Mouse (Mus musculus): ENCODE results near the gene D1Pas1. TPM values are rescaled to one million over a fixed set of nuclear protein-coding genes. Genes with fewer than 3 reads are reported as not detected.

Gene D1Pas1
- polyA plus RNA-seq (2015; fragmentation: Nextera tagmentation; extraction: Ambion mirVana): not detected in 2 replicates

DNA sequence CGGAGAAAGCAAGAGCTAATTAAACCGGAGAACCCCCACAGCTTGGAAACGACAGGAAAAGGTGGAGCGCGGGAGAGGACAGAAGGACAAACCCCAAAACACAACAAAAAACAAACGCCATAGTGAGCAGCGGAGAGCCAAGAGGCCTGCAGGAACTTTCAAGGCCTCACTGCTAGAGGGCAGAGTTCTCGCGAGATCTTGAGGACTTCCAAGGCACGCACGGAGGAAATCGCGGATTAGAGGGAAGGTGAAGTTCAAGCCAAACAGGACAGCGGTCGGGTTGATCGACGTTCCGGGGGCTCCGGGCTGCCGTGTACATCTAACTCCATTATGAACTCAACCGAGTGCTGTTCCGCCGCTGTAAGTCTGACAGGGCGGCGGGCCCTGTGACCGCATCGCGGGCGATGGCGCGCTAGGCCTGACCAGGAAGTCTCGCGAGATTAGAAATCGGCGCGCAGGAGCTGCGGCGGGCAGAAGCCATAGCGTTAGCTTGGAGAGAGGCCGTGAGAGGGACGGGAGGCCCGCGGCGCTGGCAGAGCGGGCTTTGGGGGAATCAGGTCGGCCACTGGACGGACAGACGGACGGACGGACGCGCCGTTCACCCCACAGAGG is at the start of gene D1Pas1:
Gene D1Pas1, plus strand, starts transcription at position 216 of the 612 bp plus-strand sequence.
- Histone ChIP-seq H3K4me2 (no peak within 1 kb of the TSS), H3K36me3 (replicated peaks) (no peaks in the 10 kb centered on the region), H3K27ac (replicated peaks) (no peak within 1 kb of the TSS), H3K4me1 (replicated peaks) (no peaks in the 10 kb centered on the region), H3K27me3 (no peaks in the 10 kb centered on the region), H3K4me3 (replicated peaks) (no peak within 1 kb of the TSS), H3K9ac (no peak within 1 kb of the TSS), H3K9me3 (replicated peaks) (peaks cover 9% of the 10 kb centered on the region; the same call in 1 of the 2 replicates)
- ATAC-seq (ENCODE audit: insufficient read depth): no peak
- WGBS (ENCODE audit: insufficient replicate concordance): 72% methylated on average over 53 of the region's 53 CpGs

DNA sequence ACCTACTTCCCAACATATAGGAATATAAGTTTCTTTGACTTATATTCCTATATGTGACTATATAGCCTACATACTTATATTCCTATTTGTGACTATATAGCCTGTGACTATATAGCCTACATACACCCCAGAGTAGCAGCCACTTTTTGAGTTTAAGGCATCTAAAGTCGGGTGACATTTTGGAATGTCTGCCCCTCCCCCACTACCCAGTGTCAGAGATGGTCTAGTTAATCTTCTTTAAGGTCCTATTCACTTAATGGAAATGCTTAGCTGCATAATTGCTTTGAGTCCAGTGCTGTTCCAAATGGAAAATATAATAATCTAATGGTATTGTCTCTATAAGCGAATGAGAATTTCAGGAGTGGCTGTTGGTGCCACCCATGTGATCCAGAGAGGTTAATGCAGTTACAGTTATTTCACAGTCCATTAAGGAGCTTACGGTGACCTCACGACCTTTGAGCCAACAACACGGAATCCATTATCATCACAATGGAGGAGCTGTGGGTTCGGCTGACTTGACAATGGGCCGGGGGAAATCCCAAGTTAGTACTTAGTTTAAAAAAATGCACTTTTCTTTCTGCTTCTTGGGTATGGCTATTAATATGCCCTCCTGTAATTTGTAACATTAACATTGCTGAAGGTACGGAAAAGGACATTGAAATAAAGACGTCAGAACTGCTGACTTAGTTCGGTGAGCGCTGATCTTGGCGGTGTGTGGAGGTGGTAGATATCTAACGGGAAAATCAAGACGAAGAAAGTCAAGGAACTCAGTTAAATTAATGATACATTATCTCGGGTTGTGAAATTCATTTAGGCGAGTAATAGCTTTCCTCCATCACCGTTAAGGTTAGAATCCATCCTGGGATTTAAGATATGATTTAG is 44.5 kb upstream of the D1Pas1 start:
- no peak overlapping the region for H3K4me2 ChIP-seq
- H3K9me3 ChIP-seq (replicated peaks): no peaks in the 10 kb centered on the region
- H3K27ac ChIP-seq (replicated peaks): no peak overlapping the region
- H3K4me1 ChIP-seq (replicated peaks): no peaks in the 10 kb centered on the region
- no peak overlapping the region for H3K9ac ChIP-seq
- ATAC-seq (ENCODE audit: insufficient read depth): no peak
- WGBS (ENCODE audit: insufficient replicate concordance): 52% methylated on average over 17 of the region's 17 CpGs
- no peak overlapping the region for H3K4me3 ChIP-seq (replicated peaks)
- H3K36me3 ChIP-seq (replicated peaks): no peaks in the 10 kb centered on the region
- no peaks in the 10 kb centered on the region for H3K27me3 ChIP-seq

DNA sequence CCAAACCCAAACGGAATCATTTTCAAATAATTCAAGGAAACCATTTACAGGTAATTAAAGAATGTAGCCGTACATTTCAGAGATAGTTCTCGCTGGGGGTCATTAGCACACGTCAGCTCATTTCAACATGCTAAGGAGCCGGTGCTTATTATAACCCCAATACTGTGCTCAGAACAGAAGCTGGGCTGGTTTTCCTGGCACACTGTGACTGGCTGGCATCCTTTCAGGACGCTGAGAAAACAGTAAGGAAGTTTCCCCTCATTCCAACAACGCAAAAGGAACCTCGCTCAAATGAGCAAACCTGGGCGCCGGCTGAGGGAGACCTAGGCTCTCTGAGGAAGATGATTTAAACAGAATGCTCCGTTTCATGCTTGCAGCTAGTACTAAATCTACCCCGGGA is 43.2 kb upstream of the D1Pas1 start:
- Histone ChIP-seq H3K27me3 (no peaks in the 10 kb centered on the region), H3K9ac (no peak overlapping the region), H3K36me3 (replicated peaks) (no peaks in the 10 kb centered on the region), H3K4me3 (replicated peaks) (no peak overlapping the region), H3K9me3 (replicated peaks) (no peaks in the 10 kb centered on the region), H3K4me2 (no peak overlapping the region), H3K4me1 (replicated peaks) (no peaks in the 10 kb centered on the region), H3K27ac (replicated peaks) (no peak overlapping the region)
- ATAC-seq (ENCODE audit: insufficient read depth): no peak
- 59% methylated on average over 12 of the region's 12 CpGs for WGBS (ENCODE audit: insufficient replicate concordance)

DNA sequence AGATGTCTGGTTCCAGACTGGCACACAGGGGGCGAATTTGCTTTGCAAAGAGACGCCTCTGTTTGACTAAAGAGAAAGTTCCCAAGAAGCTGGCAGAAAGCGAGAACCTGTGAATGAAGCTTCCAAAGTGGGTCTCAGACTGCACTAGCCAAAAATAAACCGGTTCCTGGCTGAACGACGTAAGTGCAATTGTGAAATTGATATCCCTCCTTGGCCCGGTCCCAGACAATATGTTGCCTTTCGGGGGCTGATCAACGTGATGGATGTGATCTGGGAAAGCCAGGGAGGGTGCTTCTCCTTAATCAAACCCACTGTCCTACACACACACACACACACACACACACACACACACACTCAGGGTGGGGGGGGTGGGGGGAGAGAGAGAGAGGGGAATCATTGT is 41.8 kb upstream of the D1Pas1 start:
- ATAC-seq (ENCODE audit: insufficient read depth): no peak
- H3K27me3 ChIP-seq: no peaks in the 10 kb centered on the region
- H3K9ac ChIP-seq: no peak overlapping the region
- no peak overlapping the region for H3K4me3 ChIP-seq (replicated peaks)
- no peaks in the 10 kb centered on the region for H3K4me1 ChIP-seq (replicated peaks)
- no peaks in the 10 kb centered on the region for H3K36me3 ChIP-seq (replicated peaks)
- no peak overlapping the region for H3K4me2 ChIP-seq
- WGBS (ENCODE audit: insufficient replicate concordance): 61% methylated on average over 9 of the region's 9 CpGs
- H3K9me3 ChIP-seq (replicated peaks): no peaks in the 10 kb centered on the region
- no peak overlapping the region for H3K27ac ChIP-seq (replicated peaks)

DNA sequence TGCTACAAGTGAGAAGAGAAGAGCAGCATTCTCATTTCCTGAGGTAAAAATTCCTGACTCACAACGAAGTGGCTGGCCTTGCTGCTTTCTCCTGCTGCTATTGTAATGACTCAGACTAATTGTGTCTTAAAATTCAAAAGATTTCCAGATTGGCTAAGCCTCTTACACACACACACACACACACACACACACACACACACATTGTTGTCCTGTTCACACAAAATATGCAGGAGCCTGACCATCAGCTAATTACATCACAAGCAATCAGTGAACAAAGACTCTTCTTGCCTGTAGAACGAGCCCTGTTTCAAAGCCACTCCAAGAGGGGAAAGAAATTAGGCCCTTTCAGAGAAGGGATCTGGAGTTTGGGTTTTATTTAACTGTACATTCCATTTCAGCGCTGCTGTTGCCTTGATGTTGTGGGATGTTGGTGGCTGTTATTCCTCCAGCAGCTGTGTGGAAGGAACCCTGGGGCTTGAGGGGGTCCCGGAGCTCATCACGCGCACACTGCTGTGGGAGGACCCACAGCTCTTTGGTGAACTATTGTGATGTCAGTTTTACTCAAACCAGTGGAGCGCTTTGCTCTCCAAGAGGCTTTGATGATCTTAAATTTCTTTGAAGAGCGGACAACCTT is 40.8 kb upstream of the D1Pas1 start:
- H3K4me2 ChIP-seq: no peak overlapping the region
- no peak overlapping the region for H3K9ac ChIP-seq
- H3K27me3 ChIP-seq: no peaks in the 10 kb centered on the region
- H3K27ac ChIP-seq (replicated peaks): no peak overlapping the region
- no peak for ATAC-seq (ENCODE audit: insufficient read depth)
- H3K36me3 ChIP-seq (replicated peaks): no peaks in the 10 kb centered on the region
- H3K4me3 ChIP-seq (replicated peaks): no peak overlapping the region
- no peaks in the 10 kb centered on the region for H3K4me1 ChIP-seq (replicated peaks)
- 60% methylated on average over 8 of the region's 8 CpGs for WGBS (ENCODE audit: insufficient replicate concordance)
- H3K9me3 ChIP-seq (replicated peaks): no peaks in the 10 kb centered on the region

DNA sequence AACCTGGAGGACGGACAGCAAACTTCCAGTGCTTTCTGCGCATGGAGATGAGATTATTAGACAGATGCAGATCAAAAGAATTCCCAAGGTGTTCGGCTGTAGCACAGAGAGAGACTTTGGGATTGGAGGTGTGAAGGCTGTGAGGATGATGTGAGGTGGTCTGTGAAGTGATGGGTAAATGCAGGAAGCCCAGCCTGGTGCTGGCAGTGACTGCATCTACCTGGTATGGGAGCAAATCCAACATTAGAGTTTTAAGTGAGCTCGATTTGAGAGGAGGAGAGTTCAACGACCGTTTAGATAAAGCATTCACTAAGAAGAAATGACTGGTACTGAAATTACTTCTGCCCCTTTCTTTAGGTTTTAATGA is 40.3 kb upstream of the D1Pas1 start:
- Histone ChIP-seq H3K4me2 (no peak overlapping the region), H3K27ac (replicated peaks) (no peak overlapping the region), H3K9ac (no peak overlapping the region), H3K4me3 (replicated peaks) (no peak overlapping the region), H3K4me1 (replicated peaks) (no peaks in the 10 kb centered on the region), H3K27me3 (no peaks in the 10 kb centered on the region), H3K9me3 (replicated peaks) (no peaks in the 10 kb centered on the region), H3K36me3 (replicated peaks) (no peaks in the 10 kb centered on the region)
- ATAC-seq (ENCODE audit: insufficient read depth): no peak
- 61% methylated on average over 6 of the region's 6 CpGs for WGBS (ENCODE audit: insufficient replicate concordance)

DNA sequence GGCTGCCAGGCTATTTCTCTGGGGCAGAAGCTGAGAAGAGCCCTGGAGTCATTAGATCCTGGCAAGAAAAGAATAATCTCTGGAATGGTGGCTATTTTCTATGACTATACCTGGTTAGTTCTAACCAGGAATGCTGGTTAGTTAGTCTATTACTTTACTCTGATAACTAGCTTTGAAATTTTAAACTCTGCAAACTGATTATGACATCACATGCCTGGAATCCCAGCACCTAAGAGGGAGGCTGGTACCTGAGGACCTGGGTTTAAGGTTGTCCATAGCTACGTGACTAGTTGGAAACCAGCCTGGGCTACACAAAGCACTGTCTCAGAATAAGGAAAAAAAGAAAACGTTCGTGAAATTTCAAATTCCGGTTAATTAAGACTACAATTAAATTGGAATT is 39.7 kb upstream of the D1Pas1 start:
- ATAC-seq (ENCODE audit: insufficient read depth): no peak
- no peaks in the 10 kb centered on the region for H3K9me3 ChIP-seq (replicated peaks)
- no peaks in the 10 kb centered on the region for H3K36me3 ChIP-seq (replicated peaks)
- no peak overlapping the region for H3K27ac ChIP-seq (replicated peaks)
- H3K4me2 ChIP-seq: no peak overlapping the region
- WGBS (ENCODE audit: insufficient replicate concordance): 43% methylated on average over 4 of the region's 4 CpGs
- no peak overlapping the region for H3K4me3 ChIP-seq (replicated peaks)
- H3K9ac ChIP-seq: no peak overlapping the region
- no peaks in the 10 kb centered on the region for H3K4me1 ChIP-seq (replicated peaks)
- no peaks in the 10 kb centered on the region for H3K27me3 ChIP-seq

DNA sequence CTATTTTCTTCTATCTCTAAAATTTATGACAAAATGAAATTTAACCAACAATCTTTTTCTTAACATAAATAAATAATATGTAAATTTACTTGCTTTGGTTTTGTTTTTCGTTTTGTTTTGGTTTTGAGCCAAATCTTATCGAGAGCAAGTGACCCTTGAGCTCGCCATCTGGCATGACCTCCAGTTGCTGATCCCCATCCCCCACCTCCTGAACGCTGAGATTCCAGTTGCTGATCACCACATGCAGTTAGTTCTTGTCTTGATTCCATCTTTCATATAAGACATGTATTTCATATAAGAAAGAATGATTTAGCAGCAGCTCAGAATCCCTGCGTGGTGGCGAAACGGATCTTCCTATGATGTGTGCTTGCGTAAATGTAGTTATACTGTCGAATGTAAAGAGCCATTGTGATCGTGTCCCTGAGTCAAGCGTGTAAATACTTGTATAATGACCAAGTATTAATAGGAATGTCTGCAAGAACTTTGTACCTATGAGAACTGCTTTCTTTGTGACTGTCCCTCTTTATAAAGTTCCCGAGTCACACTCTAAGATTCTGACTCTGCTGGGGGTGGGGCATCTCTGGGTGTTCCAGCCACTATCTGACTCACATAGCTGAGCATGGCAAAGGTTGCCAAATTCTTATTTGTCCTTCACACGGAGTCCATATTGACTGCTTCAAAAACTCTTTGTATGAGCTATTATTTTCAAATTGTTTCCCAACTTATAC is 36.9 kb upstream of the D1Pas1 start:
- Histone ChIP-seq H3K27ac (replicated peaks) (no peak overlapping the region), H3K4me2 (no peak overlapping the region), H3K4me3 (replicated peaks) (no peak overlapping the region), H3K27me3 (no peaks in the 10 kb centered on the region), H3K36me3 (replicated peaks) (no peaks in the 10 kb centered on the region), H3K9me3 (replicated peaks) (no peaks in the 10 kb centered on the region), H3K4me1 (replicated peaks) (no peaks in the 10 kb centered on the region), H3K9ac (no peak overlapping the region)
- 62% methylated on average over 13 of the region's 13 CpGs for WGBS (ENCODE audit: insufficient replicate concordance)
- ATAC-seq (ENCODE audit: insufficient read depth): no peak

DNA sequence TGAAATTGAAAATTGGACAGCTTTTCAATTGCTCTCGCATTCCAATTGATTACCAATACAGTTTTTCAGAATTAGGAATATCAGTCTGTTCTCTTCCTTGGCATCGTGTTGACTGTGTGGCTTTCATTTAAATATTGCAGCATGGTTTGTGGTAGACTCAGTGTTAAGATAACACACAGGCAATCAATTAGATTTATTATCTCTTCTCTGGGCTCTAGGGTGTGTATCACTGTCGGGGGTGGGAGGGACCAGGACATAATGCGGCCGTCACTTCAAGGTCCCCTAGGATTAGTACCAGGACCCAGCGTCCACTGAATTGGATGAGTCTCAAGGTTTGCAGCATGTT is 36.4 kb upstream of the D1Pas1 start:
- Histone ChIP-seq H3K27ac (replicated peaks) (no peak overlapping the region), H3K36me3 (replicated peaks) (no peaks in the 10 kb centered on the region), H3K9me3 (replicated peaks) (no peaks in the 10 kb centered on the region), H3K4me3 (replicated peaks) (no peak overlapping the region), H3K9ac (no peak overlapping the region), H3K4me1 (replicated peaks) (no peaks in the 10 kb centered on the region), H3K27me3 (no peaks in the 10 kb centered on the region), H3K4me2 (no peak overlapping the region)
- 67% methylated on average over 6 of the region's 6 CpGs for WGBS (ENCODE audit: insufficient replicate concordance)
- ATAC-seq (ENCODE audit: insufficient read depth): no peak

DNA sequence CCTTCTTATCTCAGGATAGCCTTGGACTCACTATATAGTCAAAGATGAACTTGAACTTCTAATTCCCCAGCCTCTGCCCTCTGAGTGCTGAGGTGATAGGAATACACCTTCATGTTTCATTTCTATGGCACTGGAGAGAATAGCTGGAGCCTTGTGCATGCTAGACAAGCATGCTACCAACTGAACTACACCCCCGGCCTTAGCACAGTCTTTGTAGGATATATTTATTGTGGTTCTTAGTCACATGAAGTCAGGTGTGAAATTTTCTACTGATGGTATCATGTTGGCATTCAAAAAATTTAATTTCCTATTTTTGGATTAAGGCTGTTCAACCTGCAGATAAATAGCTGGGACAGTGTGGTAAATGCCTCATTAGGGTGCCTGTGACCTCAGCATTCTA is 33.0 kb upstream of the D1Pas1 start:
- no peaks in the 10 kb centered on the region for H3K4me1 ChIP-seq (replicated peaks)
- H3K4me3 ChIP-seq (replicated peaks): no peak overlapping the region
- no peaks in the 10 kb centered on the region for H3K27me3 ChIP-seq
- no peaks in the 10 kb centered on the region for H3K9me3 ChIP-seq (replicated peaks)
- H3K27ac ChIP-seq (replicated peaks): no peak overlapping the region
- ATAC-seq (ENCODE audit: insufficient read depth): no peak
- no peaks in the 10 kb centered on the region for H3K36me3 ChIP-seq (replicated peaks)
- no peak overlapping the region for H3K4me2 ChIP-seq
- WGBS (ENCODE audit: insufficient replicate concordance): 64% methylated on average over 1 of the region's 1 CpGs
- H3K9ac ChIP-seq: no peak overlapping the region

DNA sequence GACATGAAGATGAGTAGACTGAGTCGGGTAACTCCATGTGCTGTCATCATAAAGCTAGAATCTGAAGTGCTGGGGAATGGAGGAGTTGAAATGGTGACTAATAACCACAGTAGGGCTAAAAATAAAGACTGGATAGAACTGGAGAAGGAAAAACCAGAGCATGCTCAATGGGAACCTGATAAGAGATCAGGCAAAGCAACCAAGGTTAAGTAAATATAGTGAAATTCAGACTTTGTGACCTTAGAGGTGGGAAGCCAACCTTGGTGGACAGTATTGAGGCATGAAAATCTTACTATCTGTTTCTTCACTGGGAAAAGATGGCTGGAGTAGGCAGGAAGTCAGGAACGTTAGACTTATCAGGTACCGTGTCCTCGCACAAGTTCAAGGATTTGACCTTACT is 14.8 kb upstream of the D1Pas1 start:
- no peak overlapping the region for H3K4me2 ChIP-seq
- no peaks in the 10 kb centered on the region for H3K4me1 ChIP-seq (replicated peaks)
- no peak overlapping the region for H3K9ac ChIP-seq
- no peaks in the 10 kb centered on the region for H3K36me3 ChIP-seq (replicated peaks)
- ATAC-seq (ENCODE audit: insufficient read depth): no peak
- no peaks in the 10 kb centered on the region for H3K27me3 ChIP-seq
- 46% methylated on average over 4 of the region's 4 CpGs for WGBS (ENCODE audit: insufficient replicate concordance)
- no peak overlapping the region for H3K27ac ChIP-seq (replicated peaks)
- H3K4me3 ChIP-seq (replicated peaks): no peak overlapping the region
- H3K9me3 ChIP-seq (replicated peaks): no peaks in the 10 kb centered on the region
